Mouse (Mus musculus) testis, adult 2 months (tissue): Measurements from ENCODE around the gene Zbtb26. TPM values are rescaled to one million over a fixed set of nuclear protein-coding genes. Genes with fewer than 3 reads are reported as not detected.

Experiments
- H3K27ac ChIP-seq: fragments of 200-500 bp; 2 replicates; pipeline ENCODE4 v1.5.1; 2012; ENCODE audit warnings: low read depth, low read length; ENCODE audit not compliant: control insufficient read depth, insufficient read depth
- H3K27me3 ChIP-seq: fragments of 200-500 bp; 2 replicates; pipeline ENCODE4 v1.6.1; 2012; ENCODE audit warnings: mild to moderate bottlenecking, low read length, moderate library complexity; ENCODE audit not compliant: control insufficient read depth, insufficient read depth
- H3K36me3 ChIP-seq: fragments of 200-500 bp; 2 replicates; pipeline ENCODE4 v1.6.1; 2012; ENCODE audit warnings: mild to moderate bottlenecking, low read length; ENCODE audit not compliant: control insufficient read depth, insufficient read depth
- H3K4me1 ChIP-seq: fragments of 200-500 bp; 2 replicates; pipeline ENCODE4 v1.6.1; 2012; ENCODE audit warnings: low read length; ENCODE audit not compliant: control insufficient read depth, insufficient read depth
- H3K4me3 ChIP-seq: fragments of 200-500 bp; 2 replicates; pipeline ENCODE4 v1.5.1; 2012; ENCODE audit warnings: low read depth, mild to moderate bottlenecking, low read length, moderate library complexity, mixed read lengths; ENCODE audit not compliant: control insufficient read depth
- CTCF ChIP-seq: fragments of 200-500 bp; IDR thresholded peaks from 2 replicates; pipeline ENCODE4 v1.5.1; 2012; ENCODE audit warnings: low read depth, mild to moderate bottlenecking, inconsistent platforms, low read length, moderate library complexity; ENCODE audit not compliant: control insufficient read depth, insufficient read depth, insufficient replicate concordance
- POLR2A ChIP-seq: fragments of 200-500 bp; IDR thresholded peaks from 2 replicates; pipeline ENCODE4 v1.6.1; 2012; ENCODE audit warnings: low read depth, mild to moderate bottlenecking, inconsistent platforms, low read length, moderate library complexity; ENCODE audit not compliant: control insufficient read depth
- polyA plus RNA-seq: library from polyadenylated mRNA; depleted of rRNA; stranded (reverse); fragments of >200 nt; gene quantifications from 2 replicates; pipeline ENCODE4 v1.2.3, GENCODE M21; 2012

Zbtb26 gene
- polyA plus RNA-seq, 1 experiment = 2.5 TPM

DNA sequence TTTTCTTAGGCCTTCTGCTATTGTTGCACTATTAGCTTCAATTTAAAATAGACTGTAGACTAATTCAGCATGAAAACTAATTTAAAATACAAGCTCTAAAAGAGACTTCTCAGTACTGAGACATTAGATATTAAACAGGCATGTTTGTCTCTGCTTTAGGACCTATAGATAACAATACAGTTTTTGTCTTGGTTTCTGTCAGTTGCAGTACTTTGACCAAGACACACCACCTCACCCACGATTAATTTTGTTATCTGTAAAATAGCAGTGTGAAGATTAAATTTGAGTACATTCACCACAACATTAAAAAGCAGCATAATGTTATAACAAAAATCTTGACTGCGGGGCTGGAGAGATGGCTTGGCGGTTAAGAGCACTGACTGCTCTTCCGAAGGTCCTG is 23.3 kb upstream of the Zbtb26 start:
- Histone ChIP-seq H3K27ac (no peak overlapping the region), H3K4me3 (no peak overlapping the region), H3K27me3 (no peaks in the 10 kb centered on the region), H3K36me3 (no peaks in the 10 kb centered on the region), H3K4me1 (no peaks in the 10 kb centered on the region)
- no peak for TF ChIP-seq CTCF
- TF ChIP-seq POLR2A = no peak

DNA sequence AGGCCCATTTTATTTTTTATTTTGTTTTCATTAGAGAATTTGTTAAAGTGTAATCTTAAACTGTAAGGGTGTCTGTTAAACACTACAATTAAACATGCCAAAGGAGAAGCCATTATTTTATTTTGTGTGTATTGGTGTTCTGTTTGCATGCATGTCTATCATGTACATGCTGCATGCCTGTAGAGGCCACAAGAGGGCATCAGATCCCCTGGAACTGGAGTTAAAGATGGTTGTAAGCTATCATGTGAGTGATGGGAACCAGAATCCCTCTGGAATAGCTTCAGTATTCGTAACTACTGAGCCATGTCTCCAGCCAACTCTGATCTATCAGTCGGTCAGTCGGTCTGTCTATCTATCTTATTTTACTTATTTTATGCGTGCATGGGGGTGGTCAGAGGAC is 17.8 kb upstream of the Zbtb26 start:
- Histone ChIP-seq H3K4me3 (no peak overlapping the region), H3K27ac (no peak overlapping the region), H3K27me3 (no peaks in the 10 kb centered on the region), H3K4me1 (no peaks in the 10 kb centered on the region), H3K36me3 (no peaks in the 10 kb centered on the region)
- TF ChIP-seq POLR2A = no peak
- no peak for TF ChIP-seq CTCF

DNA sequence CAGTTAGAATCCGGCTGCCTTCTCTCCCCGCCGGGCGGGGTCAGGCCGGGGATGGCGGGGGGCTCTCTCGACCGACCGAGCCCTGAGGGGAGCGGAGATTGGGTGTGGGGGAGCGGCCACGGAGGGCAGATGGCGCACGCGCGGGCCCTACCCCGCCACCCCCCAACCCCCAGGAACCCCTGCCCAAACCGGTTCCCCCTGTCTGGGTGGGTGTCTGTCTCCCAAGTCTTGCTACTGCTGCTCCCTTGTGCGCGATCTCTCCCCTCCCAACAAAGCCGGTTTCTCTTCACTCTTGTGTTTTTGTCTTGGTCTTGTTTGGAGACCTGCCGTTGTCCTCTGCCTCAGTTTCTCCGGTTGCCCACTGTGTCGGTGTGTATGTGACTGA is 9.4 kb upstream of the Zbtb26 start:
- TF ChIP-seq POLR2A = no peak; the same call in 1 of the 2 replicates
- TF ChIP-seq CTCF = no peak
- Histone ChIP-seq H3K4me1 (peaks cover 4% of the 10 kb centered on the region), H3K36me3 (no peaks in the 10 kb centered on the region), H3K27ac (peak overlapping the region; percentile 88), H3K4me3 (peak overlapping the region; percentile 95), H3K27me3 (no peaks in the 10 kb centered on the region)

DNA sequence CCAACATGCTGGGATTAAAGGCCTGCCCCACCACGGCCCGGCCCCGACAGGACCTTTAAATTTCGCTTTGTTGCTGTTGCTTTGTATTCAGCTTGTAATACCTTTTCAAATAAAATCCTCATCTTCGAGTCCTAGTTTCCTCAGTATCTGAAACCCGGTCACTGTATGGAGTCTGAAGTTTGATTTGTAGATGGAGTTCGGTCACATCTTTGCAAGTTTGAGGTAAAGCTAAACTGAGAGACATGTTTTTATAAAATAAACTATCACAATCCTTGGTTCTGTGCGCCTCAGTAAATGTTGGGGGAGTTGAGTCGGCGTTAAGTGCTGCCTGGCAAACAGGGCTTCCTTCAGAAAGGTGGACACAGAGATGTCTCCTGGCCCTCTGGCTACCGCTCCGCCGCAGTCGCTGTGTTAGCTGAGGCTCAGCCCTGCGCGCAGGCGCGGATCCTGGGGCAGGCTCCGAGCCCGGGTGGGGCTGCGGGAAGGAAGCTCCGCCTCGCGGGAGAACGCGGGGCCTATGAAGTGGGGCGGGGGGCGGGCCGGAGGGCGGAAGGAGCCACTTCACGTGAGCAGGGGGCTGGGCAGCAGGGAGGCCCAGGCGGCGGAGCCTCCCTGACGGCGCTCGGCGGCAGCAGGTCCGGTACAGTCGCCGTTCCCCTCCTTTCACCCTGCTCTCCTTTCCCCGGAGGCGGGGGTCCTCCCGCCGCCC is 8.9 kb upstream of the Zbtb26 start:
- TF ChIP-seq CTCF (no peak), POLR2A (peak; percentile 92)
- H3K4me3 ChIP-seq = peak overlapping the region; percentile 95
- no peaks in the 10 kb centered on the region for H3K36me3 ChIP-seq
- peaks cover 4% of the 10 kb centered on the region for H3K4me1 ChIP-seq
- H3K27ac ChIP-seq = peak overlapping the region; percentile 88
- H3K27me3 ChIP-seq = no peaks in the 10 kb centered on the region

DNA sequence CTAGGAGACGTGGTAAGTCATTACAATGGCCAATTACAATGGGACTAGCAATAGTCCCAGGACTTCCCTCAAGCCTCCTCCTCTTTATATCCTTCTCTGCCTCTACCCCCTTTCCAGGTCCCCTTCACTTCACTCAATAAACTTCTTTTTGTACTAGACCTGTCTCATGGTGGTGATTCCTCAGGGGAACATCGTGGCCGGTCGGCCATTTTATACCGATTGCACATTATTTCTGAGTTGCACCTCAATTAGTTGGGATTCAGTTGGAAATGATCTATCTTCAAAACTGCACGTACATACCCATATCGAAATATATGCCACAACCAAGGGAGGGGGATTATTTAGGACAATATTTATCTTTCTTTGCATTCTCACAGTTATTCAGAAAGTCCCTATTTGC is 11.3 kb downstream of the Zbtb26 start:
- TF ChIP-seq CTCF (no peak), POLR2A (no peak)
- Histone ChIP-seq H3K27ac (peak overlapping the region; percentile 56), H3K4me1 (no peaks in the 10 kb centered on the region), H3K36me3 (no peaks in the 10 kb centered on the region), H3K27me3 (no peaks in the 10 kb centered on the region), H3K4me3 (peak overlapping the region; percentile 65; the same call in 1 of the 2 replicates)

DNA sequence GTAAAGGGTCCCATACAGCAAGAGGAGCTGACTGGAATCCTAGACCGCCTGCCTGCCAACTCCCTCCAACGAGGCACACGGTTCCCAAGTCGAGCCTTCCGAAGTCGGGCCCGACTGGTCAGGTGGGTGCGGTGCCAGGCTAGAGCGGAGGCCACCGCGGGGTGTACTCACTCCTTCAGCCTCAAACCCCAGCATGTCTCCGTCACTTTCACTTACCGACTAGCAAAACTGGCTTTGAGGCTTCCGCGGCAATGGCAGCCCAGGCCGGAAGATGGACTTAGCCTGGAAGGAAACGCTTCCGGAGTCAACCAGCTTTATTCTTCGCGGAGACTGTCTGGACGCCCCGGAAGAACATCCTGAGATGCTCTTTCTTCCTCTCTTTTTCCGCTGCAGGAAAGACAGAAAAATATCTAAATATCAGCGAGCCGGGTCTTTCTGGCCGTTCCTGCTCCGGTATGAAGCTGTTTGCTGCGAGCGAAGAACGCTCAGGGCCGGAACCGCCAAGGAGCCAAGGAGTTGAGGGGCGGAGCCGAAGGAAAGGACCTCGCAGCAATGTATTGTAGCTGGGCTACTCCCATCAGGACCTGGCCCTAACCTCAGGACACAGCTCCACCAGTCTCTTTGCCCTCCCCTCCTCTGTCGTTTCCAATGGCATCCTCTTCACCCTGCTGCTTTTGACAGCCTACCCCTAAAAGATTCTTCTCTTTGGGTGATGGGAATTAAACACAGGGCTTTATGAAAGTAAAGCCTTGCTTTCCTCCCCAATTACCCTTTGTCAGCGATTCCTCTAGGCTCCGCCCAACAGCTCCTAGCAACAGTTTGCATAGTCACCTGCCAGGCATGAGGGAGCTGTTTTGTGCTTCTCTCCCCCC is 12.1 kb downstream of the Zbtb26 start:
- no peaks in the 10 kb centered on the region for H3K36me3 ChIP-seq
- peak overlapping the region; percentile 100 for H3K4me3 ChIP-seq
- no peaks in the 10 kb centered on the region for H3K4me1 ChIP-seq
- H3K27me3 ChIP-seq = no peaks in the 10 kb centered on the region
- TF ChIP-seq POLR2A (peak; percentile 73), CTCF (no peak)
- H3K27ac ChIP-seq = peak overlapping the region; percentile 100

DNA sequence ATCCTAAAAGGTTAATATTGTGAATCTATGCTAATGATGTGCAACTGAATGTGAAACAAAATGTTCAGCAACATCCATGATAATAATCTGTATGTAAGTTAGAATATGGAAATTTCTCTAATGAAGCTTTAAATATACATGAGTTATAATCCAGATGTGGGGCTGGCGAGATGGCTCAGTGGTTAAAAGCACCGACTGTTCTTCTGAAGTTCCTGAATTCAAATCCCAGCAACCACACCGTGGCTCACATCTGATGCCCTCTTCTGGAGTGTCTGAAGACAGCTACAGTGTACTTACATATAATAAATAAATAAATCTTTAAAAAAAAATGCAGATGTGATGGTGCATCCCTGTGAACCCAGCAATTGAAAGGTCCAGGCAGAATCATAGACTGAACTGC is 19.3 kb downstream of the Zbtb26 start:
- peak overlapping the region; percentile 23; the same call in 1 of the 2 replicates for H3K4me3 ChIP-seq
- H3K36me3 ChIP-seq = no peaks in the 10 kb centered on the region
- H3K27me3 ChIP-seq = no peaks in the 10 kb centered on the region
- TF ChIP-seq CTCF = no peak
- no peak for TF ChIP-seq POLR2A
- no peaks in the 10 kb centered on the region for H3K4me1 ChIP-seq
- H3K27ac ChIP-seq = no peak overlapping the region
